Mouse (Mus musculus) myocyte (in vitro differentiated cells): ENCODE measurements at regions not wholly inside any gene's neighbourhood (a gene's known extent, or its start where the extent isn't known, plus 50 kb on each side); places are given as distances from the start of the nearest gene placed in this dataset.

Experiments
- E2F4 ChIP-seq: IDR thresholded peaks from one replicate; pipeline ENCODE4 v1.6.1; 2011; ENCODE audit warnings: mild to moderate bottlenecking, control low read depth, moderate library complexity; ENCODE audit not compliant: insufficient read depth
- MAX ChIP-seq: IDR thresholded peaks from one replicate; pipeline ENCODE4 v1.6.1; 2011; ENCODE audit warnings: low read depth, mild to moderate bottlenecking, control low read depth
- POLR2A ChIP-seq: IDR thresholded peaks from one replicate; pipeline ENCODE4 v1.6.1; 2011; ENCODE audit warnings: low read depth, mild to moderate bottlenecking, control low read depth, moderate library complexity; ENCODE audit not compliant: insufficient read length
- TCF3 ChIP-seq: IDR thresholded peaks from one replicate; pipeline ENCODE4 v1.6.1; 2011; ENCODE audit warnings: low read depth, control low read depth; ENCODE audit not compliant: insufficient read length
- USF1 ChIP-seq: IDR thresholded peaks from one replicate; pipeline ENCODE4 v1.6.1; 2011; ENCODE audit warnings: low read depth, mild to moderate bottlenecking, control low read depth, moderate library complexity

- TF ChIP-seq USF1 (no peak), MAX (no peak), POLR2A (no peak), E2F4 (no peak), TCF3 (no peak)
These were observed 73.9 kb upstream of the Lrig1 start for GRCm38 (mm10) chr6:94773604-94774486.
